Mouse (Mus musculus) bone marrow macrophage, adult 2 months (primary cell): ENCODE measurements around the gene 4930568D16Rik.

Experiments
- CTCF ChIP-seq: IDR thresholded peaks from 2 replicates; pipeline ENCODE4 v1.5.1; 2012; ENCODE audit warnings: low read depth, mild to moderate bottlenecking, low read length, moderate library complexity
- POLR2A ChIP-seq: IDR thresholded peaks from 2 replicates; pipeline ENCODE4 v1.6.1; 2012; ENCODE audit warnings: mild to moderate bottlenecking, low read depth, low read length, borderline replicate concordance

DNA sequence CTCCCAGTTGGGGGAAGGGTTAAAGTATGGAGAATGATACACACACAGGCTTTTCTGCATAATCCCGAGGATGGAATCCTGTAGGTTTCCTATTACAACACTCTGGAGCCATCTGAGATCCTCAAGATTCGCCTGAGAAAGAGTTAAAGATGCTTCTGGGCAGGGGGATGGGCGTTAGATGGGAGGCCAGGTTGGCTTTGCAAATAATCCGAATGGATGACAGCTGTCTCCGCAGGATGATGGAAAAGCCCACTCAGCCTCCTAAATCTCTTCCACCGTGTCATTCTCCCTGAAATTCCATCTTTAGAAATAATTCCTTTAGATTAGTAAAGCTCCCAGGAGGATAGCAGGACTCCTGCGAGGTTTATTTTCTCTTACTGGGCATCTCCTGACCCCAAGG lies 31.9 kb downstream of the 4930568D16Rik start:
- TF ChIP-seq POLR2A (no peak), CTCF (no peak)
